Mouse (Mus musculus) thymus, adult 2 months (tissue): ENCODE measurements around the gene Spon1. TPM values are rescaled to one million over a fixed set of nuclear protein-coding genes. Genes with fewer than 3 reads are reported as not detected.

Source experiments
- DNase-seq: peaks from one replicate; pipeline ENCODE4 v3.0.0; 2021
- H3K27ac ChIP-seq: fragments of 200-500 bp; 2 replicates; pipeline ENCODE4 v1.5.1; 2012; ENCODE audit warnings: low read length, control low read depth; ENCODE audit not compliant: control insufficient read depth, insufficient read depth
- H3K27me3 ChIP-seq: fragments of 200-500 bp; 2 replicates; pipeline ENCODE4 v1.6.1; 2012; ENCODE audit warnings: mild to moderate bottlenecking, low read length, moderate library complexity, mixed read lengths; ENCODE audit not compliant: control insufficient read depth, insufficient read depth
- H3K36me3 ChIP-seq: fragments of 200-500 bp; 2 replicates; pipeline ENCODE4 v1.6.1; 2012; ENCODE audit warnings: mild to moderate bottlenecking, low read length, moderate library complexity; ENCODE audit not compliant: control insufficient read depth, insufficient read depth
- H3K4me1 ChIP-seq: fragments of 200-500 bp; replicated peaks from 2 replicates; pipeline ENCODE4 v1.6.1; 2012; ENCODE audit warnings: low read length; ENCODE audit not compliant: control insufficient read depth, insufficient read depth
- H3K4me3 ChIP-seq: fragments of 200-500 bp; 2 replicates; pipeline ENCODE4 v1.5.1; 2012; ENCODE audit warnings: mild to moderate bottlenecking, low read length, control low read depth, moderate library complexity; ENCODE audit not compliant: control insufficient read depth, insufficient read depth
- CTCF ChIP-seq: fragments of 200-500 bp; IDR thresholded peaks from 2 replicates; pipeline ENCODE4 v1.5.1; 2012; ENCODE audit warnings: mild to moderate bottlenecking, control low read depth, low read length, moderate library complexity, borderline replicate concordance; ENCODE audit not compliant: control insufficient read depth, poor library complexity, insufficient read depth; ENCODE audit errors: extremely low read depth
- POLR2A ChIP-seq: fragments of 200-500 bp; IDR thresholded peaks from 2 replicates; pipeline ENCODE4 v1.6.1; 2012; ENCODE audit warnings: mild to moderate bottlenecking, low read length, control low read depth, moderate library complexity; ENCODE audit not compliant: control insufficient read depth, poor library complexity, insufficient read depth; ENCODE audit errors: extremely low read depth
- WGBS: fragments of 180-500 bp; shearing (Covaris S2); methylation state at CpG from one replicate; pipeline ENCODE4 v1.1.7; 2018; 5-methylcytosine and 5-hydroxymethylcytosine counted together
- polyA plus RNA-seq: library from polyadenylated mRNA; depleted of rRNA; stranded (reverse); fragments of >200 nt; gene quantifications from 2 replicates; pipeline ENCODE4 v1.2.3, GENCODE M21; 2012

Spon1 gene
- polyA plus RNA-seq, 1 experiment = 3.3 TPM

DNA sequence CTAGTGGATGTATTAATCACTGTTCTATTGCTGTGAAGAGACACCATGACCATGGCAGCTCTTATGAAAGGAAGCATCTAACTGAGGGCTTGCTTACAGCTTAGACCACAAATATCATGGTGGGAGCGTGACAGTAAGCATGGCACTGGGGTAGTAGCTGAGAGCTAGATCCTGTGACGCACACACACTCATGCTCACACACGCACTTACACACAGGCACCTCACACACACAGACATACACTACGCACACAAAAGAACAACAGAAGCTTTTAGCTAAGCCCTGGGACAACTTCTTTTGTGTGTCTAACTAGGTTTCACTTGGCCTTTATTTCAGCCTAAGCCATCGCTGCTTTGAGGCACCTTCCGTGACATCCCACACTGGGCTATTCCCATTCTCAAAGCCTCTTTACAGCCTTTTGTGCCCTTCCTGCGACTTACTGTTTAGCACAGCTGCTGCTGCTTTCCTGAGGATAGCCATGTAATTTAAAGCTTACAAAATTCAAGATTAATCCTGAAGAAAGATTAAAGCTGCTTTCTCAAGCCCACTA lies 138.6 kb downstream of the Spon1 start:
- 96% methylated on average over 7 of the region's 7 CpGs for WGBS
- DNase-seq = no peak

DNA sequence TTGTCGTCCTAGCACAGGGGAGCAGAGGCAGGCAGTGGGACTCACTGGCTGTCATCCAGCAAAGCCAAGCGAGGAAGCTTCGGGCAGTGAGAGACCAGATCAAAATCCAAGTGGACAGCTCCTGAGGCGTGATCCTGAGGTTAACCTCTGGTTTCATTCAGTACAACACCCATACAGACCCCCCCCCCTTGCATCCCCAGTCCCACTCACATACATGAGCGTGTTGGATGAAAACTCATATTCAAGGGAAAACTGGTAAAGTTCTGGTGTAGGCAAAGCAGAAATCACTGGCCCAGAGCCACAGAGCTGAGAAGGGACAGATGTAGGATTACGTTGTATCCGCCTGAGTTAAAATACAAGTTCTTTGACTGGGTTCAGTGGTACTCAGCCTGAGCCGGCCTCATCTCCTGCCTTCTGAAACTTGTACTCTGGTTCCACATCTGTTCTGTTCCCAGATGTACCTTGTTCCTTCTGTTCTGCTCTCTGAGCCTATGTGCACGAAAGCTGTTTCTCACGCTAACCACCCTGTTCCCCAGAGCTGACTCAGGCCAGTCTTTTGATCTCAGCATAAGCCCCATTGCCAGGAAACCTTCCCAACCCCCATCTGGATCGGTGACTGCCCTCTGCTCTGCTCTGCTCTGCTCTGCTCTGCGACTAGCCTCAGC lies 143.5 kb downstream of the Spon1 start:
- Histone ChIP-seq H3K36me3 (no peaks in the 10 kb centered on the region), H3K27me3 (no peaks in the 10 kb centered on the region), H3K4me3 (no peak overlapping the region), H3K27ac (no peak overlapping the region), H3K4me1 (no peaks in the 10 kb centered on the region)
- WGBS = 76% methylated on average over 12 of the region's 12 CpGs
- TF ChIP-seq POLR2A (no peak), CTCF (no peak)
- no peak for DNase-seq

More for the DNA sequence above, 138.6 kb downstream of the Spon1 start:
- no peaks in the 10 kb centered on the region for H3K4me1 ChIP-seq
- no peaks in the 10 kb centered on the region for H3K27me3 ChIP-seq
- no peak overlapping the region for H3K27ac ChIP-seq
- TF ChIP-seq POLR2A = no peak
- no peak for TF ChIP-seq CTCF
- H3K4me3 ChIP-seq = no peak overlapping the region
- no peaks in the 10 kb centered on the region for H3K36me3 ChIP-seq

DNA sequence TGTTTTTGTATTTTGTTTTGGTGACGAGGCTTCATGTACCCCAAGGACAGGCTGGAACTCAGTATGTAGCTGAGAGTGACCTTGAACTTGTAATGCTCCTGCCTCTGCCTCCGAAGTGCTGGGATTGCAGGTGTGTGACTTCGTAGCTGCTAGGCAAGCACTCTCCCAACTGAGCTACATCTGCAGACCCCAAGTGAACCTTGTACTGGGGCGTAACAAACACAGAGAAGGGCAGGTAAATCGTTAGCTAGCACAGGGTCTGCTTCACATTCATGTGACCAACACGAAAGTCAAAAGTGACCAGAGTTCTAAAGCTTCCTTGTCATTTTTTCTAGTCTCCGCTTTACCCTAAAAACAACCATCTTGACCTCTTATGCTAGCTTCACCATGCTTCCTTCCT lies 145.1 kb downstream of the Spon1 start:
- no peaks in the 10 kb centered on the region for H3K36me3 ChIP-seq
- no peaks in the 10 kb centered on the region for H3K4me1 ChIP-seq
- WGBS = 94% methylated on average over 7 of the region's 7 CpGs
- no peak overlapping the region for H3K4me3 ChIP-seq
- TF ChIP-seq POLR2A = no peak
- TF ChIP-seq CTCF = no peak
- H3K27me3 ChIP-seq = no peaks in the 10 kb centered on the region
- DNase-seq = no peak
- no peak overlapping the region for H3K27ac ChIP-seq

DNA sequence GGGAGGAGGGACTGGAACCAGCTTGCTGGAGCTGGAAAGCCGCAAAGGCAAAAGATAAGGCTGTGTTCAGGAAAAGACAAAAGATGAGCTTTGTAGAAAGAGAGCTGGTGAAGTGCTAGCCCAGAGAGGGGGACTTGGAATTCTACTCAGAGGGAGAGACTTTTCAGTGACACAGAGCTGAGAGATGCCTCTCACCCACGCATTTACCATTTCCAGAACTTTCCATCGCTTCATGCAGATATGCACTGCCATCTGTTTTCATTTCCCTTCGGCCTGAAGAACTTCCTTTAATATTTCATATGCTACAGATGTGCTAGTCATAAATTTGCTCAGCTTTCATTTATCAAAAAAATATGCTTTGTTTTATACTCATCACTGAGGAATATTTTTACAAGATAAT lies 150.1 kb downstream of the Spon1 start:
- no peak overlapping the region for H3K4me3 ChIP-seq
- WGBS = 54% methylated on average over 4 of the region's 4 CpGs
- H3K27ac ChIP-seq = no peak overlapping the region
- H3K27me3 ChIP-seq = no peaks in the 10 kb centered on the region
- no peak for DNase-seq
- no peak for TF ChIP-seq POLR2A
- no peak for TF ChIP-seq CTCF
- no peaks in the 10 kb centered on the region for H3K36me3 ChIP-seq
- H3K4me1 ChIP-seq = no peaks in the 10 kb centered on the region

DNA sequence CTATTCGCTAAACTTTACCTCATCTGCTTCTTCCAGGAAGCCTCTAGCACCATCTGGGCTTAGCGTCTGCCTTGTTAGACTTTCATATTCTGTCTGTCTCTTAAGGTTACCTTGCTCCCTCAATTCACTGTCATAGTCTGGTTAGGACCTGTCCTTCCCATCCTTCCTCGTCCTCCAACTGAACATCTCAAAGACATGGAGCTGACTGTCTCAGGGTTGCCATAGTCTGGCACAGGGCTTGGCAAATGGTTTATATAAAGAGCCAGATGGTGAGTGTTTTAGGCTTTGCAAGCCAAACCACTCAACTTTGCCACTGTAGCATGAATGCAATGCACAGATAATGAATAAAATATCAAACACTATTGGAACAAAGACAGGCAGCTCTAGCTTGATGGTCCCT lies 153.1 kb downstream of the Spon1 start:
- H3K4me3 ChIP-seq = no peak overlapping the region
- no peaks in the 10 kb centered on the region for H3K4me1 ChIP-seq
- 97% methylated on average over 3 of the region's 3 CpGs for WGBS
- no peaks in the 10 kb centered on the region for H3K36me3 ChIP-seq
- H3K27ac ChIP-seq = no peak overlapping the region
- DNase-seq = no peak
- no peak for TF ChIP-seq CTCF
- no peaks in the 10 kb centered on the region for H3K27me3 ChIP-seq

DNA sequence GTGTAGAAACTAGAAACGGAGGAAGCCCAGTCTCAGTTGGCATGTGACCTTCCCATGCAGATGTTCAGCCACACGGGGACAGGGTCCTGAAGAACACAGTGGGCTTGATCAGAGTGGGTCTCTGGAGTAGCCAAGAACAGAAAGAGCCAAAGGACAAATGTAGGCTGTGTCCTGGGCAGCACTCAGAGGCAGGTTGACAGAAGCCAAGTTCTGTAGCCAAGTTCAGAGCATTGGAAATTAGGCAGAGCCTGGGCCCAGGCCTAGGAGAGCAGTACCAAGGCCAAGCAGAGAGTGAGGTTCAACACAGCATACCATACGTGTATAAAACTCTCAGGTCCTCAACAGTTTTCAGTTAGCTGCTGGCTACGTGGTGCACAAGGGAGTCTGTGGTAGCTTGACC lies 153.7 kb downstream of the Spon1 start:
- Histone ChIP-seq H3K4me1 (peaks cover 5% of the 10 kb centered on the region), H3K27ac (no peak overlapping the region), H3K36me3 (no peaks in the 10 kb centered on the region), H3K27me3 (no peaks in the 10 kb centered on the region), H3K4me3 (no peak overlapping the region)
- 90% methylated on average over 4 of the region's 4 CpGs for WGBS
- no peak for DNase-seq
- TF ChIP-seq POLR2A (no peak), CTCF (no peak)

DNA sequence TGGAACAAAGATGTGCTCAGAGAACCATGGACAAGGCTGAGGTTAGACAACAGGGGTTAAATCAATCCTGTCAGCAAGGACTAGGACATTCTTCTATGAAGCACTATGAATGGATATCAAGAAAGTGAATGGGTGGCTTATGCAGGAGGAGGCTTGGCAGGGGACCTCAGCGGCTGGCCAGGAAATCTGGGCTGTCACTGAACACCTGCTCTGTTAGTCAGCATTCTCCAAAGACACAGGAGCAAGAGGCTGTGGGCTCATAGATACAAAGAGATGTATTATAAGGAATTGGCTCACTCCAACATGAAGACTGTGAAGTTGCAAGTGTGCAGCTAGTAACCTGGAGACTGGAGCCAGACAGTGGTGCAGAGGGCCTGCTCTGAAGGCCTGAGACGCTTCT lies 154.3 kb downstream of the Spon1 start:
- TF ChIP-seq POLR2A (no peak), CTCF (no peak)
- 77% methylated on average over 2 of the region's 2 CpGs for WGBS
- no peaks in the 10 kb centered on the region for H3K36me3 ChIP-seq
- no peak for DNase-seq
- H3K4me3 ChIP-seq = no peak overlapping the region
- H3K4me1 ChIP-seq = peaks cover 7% of the 10 kb centered on the region
- no peaks in the 10 kb centered on the region for H3K27me3 ChIP-seq
- no peak overlapping the region for H3K27ac ChIP-seq
